Mouse (Mus musculus): ENCODE measurements at regions not wholly inside any gene's neighbourhood (a gene's known extent, or its start where the extent isn't known, plus 50 kb on each side); places are given as distances from the start of the nearest gene placed in this dataset.

DNA sequence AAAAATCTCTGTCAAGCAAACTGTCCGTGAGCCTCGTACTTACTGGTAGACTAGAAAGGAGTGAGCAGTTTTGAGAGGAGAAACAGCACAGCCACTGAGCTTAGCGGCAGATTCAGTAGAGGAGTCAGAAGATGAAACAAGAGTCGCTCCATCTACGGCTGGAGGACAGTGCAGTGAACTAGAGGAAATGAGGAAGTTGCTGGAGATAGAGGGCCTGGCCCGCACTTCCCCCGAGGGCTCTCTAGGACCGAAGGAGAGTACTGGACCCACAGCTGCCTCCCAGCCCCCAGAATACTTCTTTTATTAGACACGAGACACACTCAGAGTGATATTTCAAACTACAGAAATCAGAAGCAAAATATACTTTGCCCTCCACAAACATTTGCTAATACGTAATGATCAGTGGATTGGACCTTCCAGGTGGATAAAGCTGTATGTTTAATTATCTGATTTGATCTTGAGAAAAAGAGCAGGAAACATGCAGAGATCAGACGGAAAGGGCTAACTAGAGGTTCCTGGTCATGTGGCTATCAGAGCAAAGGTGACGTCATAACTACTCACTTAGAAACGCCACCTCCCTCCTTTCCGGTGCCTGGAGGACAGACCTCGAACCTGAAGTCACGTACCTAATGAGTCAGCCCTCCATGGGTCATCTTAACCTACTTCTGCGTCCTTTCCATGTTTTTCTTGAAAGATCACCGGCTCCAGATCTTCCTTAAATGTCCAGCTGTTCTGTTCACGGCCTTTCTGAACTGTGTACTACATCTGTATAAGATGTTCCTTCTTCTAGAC is 277.9 kb downstream of the Basp1 start:
- no peak for DNase-seq (ENCODE audit: low spot score in 2 of 2)

GRCm38 (mm10) chr15:25130096-25130495 is 283.5 kb downstream of the Basp1 start:
- DNase-seq (ENCODE audit: low spot score in 2 of 2) = no peak

GRCm38 (mm10) chr15:25129572-25129971 is 284.0 kb downstream of the Basp1 start:
- no peak for DNase-seq (ENCODE audit: low spot score in 2 of 2)

- DNase-seq (ENCODE audit: low spot score in 2 of 2) = peak; percentile 35 to 41
Observed at GRCm38 (mm10) chr15:25120441-25120840, 293.1 kb downstream of the Basp1 start.

GRCm38 (mm10) chr15:25117980-25118379 is 295.6 kb downstream of the Basp1 start:
- DNase-seq (ENCODE audit: low spot score in 2 of 2) = no peak

GRCm38 (mm10) chr15:25102727-25103126 is 310.8 kb downstream of the Basp1 start:
- no peak for DNase-seq (ENCODE audit: low spot score in 2 of 2)

DNA sequence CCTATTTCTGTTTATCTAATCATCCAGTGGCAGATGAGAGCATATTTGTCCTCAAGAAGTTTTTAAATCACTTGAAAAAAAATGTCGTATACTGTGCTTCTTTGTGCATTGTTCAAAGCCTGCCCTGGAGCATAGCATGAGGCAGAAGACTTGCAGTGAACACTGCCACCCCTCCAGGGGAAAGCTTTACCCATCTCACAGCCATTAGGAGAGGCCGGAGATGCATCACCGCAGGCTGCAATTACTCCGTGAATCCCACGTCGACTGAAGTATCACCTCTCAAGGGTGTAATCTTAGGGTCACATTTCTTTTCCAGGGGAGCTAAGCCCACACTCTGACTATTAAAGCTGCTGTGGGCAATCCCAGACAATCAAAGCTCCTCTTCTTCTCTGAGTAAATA is 319.8 kb downstream of the Basp1 start:
- no peak for DNase-seq (ENCODE audit: low spot score in 2 of 2)

GRCm38 (mm10) chr15:25069701-25070100 is 343.9 kb downstream of the Basp1 start:
- no peak for DNase-seq (ENCODE audit: low spot score in 2 of 2)

GRCm38 (mm10) chr15:25059347-25059746 is 354.2 kb downstream of the Basp1 start:
- no peak for DNase-seq (ENCODE audit: low spot score in 2 of 2)

DNA sequence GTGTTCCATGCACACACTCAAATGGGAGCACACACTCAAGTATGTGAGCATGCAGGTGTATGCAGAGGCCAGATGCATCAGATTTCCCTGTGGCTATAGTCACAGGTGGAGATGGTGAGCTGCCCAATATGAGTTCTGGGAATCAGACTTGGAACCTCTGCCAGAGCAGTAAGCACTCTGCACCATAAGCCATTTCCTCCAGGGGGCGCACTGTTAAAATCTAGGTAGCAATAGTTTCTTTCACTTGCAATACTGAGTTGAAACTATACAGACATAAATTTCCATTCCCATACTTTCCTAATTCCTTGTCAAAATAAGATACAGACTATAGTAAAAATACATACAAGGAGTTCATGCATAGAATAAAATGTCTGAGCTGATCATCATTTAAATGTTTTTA is 365.7 kb downstream of the Basp1 start:
- peak in 1 of 2 experiments; percentile 46 for DNase-seq (ENCODE audit: low spot score in 2 of 2)

- no peak for DNase-seq (ENCODE audit: low spot score in 2 of 2)
Observed at GRCm38 (mm10) chr15:25046514-25047138, 366.9 kb downstream of the Basp1 start.

DNA sequence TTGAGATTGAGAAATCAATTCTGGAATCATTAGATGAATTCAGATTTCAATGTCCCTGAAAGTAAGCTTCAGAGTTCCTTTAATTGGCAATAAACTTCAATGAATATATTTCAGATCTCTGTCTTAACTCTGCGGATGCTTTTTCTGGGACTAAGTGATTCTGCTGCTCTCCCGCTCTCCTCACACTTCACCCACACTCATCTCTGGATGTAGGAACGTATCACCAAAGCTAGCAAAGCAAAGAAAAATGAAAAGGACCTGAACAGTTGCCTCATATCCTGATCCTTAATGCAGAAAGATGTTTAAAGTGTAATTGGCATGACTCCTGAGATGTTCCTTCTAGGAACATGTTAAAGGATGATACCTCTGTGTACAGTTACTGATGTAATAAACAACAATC is 377.3 kb downstream of the Basp1 start:
- DNase-seq (ENCODE audit: low spot score in 2 of 2) = no peak

DNA sequence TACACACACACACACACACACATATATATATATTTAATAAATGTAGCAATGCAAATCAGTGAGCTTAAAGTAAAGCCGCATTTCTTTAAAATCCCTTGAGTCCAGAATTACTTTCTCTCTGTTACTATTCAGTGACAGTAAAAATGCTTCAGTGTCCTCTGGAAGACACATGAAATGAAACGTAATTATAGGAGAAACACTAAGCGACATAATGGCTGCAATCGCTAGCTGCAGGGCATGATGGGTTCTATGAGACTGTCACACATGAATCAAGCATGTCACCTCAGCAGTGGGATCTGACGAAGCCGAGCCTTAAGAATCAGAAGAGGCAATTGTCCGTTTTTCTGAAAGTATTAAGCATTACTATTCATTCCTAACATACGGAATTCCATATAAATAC is 385.7 kb downstream of the Basp1 start:
- no peak for DNase-seq (ENCODE audit: low spot score in 2 of 2)

- peak in 1 of 2 experiments; percentile 50 for DNase-seq (ENCODE audit: low spot score in 2 of 2)
Observed at GRCm38 (mm10) chr15:25026786-25027461, 386.6 kb downstream of the Basp1 start.

DNA sequence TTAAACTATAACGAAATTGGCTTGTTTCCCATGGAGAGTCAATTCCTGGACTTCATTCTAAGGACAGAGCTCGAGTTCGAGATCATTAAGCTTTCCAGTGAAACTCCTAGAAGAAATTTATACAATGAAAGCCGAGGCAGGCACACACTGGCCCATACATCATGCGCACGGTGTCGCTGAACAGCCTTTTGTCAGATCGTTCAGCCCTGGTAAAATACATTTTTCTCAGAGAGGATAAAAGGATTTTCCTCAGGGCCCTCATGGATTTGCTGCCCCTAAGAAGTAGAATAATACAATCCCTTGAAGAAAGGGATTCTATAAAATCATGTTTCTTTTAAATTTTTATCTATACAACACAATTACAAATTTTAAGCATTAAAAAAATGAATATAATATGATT is 387.2 kb downstream of the Basp1 start:
- no peak for DNase-seq (ENCODE audit: low spot score in 2 of 2)

GRCm38 (mm10) chr15:25020916-25021315 is 392.6 kb downstream of the Basp1 start:
- DNase-seq (ENCODE audit: low spot score in 2 of 2) = no peak

GRCm38 (mm10) chr15:25019352-25019941 is 394.1 kb downstream of the Basp1 start:
- DNase-seq (ENCODE audit: low spot score in 2 of 2) = peak; percentile 39 to 40

DNA sequence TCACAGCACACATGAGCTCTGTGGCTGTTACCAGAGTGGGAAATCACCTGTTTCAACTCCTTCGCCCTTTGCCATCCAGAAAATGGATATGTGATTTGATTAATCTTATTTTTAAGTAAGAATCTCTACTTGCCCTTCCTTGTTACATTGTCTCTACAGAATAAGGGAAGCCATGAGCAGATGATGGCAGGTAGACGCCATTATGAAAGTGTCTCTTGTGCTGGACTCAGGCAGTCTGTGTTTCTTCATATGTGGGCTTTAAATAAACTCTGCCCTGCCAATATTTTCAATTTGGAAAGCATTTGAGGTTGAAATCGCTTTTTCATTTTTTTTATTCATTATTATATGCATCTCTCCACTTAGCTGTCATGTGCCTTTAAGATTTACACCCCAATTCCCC is 394.6 kb downstream of the Basp1 start:
- DNase-seq (ENCODE audit: low spot score in 2 of 2) = no peak

DNA sequence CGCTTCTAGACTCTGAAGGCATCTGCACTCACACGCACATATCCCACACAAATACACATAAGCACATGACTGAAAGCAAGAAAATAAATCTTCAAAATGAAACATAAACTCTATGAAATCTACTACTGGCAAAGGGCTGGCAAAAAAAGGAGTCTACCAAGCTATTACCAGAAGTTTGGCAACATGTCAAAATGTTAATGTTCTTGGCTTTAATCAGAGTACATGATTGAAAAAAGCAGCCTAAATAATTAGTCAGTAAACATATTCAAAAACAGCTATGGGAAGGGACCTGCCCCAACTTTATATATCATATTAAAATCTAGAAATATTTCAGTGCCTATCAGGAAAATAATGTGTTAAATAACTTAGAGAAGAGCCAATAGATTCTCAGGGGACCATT is 405.8 kb downstream of the Basp1 start:
- DNase-seq (ENCODE audit: low spot score in 2 of 2) = no peak

GRCm38 (mm10) chr15:25000171-25000570 is 413.4 kb downstream of the Basp1 start:
- no peak for DNase-seq (ENCODE audit: low spot score in 2 of 2)

DNA sequence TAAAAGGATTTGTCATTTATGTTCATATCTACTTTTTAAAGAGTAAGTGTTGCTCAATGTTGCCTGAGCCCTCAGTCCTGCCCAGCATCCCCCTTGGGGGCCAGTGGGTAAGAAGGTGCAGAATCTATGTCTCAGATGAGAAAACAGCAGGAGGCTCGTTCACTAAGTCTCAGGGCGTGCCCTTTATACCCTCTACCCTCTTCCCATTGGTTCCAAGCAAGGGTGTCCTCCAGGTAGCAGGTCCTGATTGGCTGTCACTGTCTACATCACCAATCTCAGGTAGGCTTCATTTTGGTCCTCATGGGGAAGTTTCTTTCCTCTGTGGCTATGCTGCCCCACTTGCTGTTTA is 420.3 kb downstream of the Basp1 start:
- no peak for DNase-seq (ENCODE audit: low spot score in 2 of 2)

- DNase-seq (ENCODE audit: low spot score in 2 of 2) = peak; percentile 35 to 37
Observed at GRCm38 (mm10) chr15:24992665-24993324, 420.8 kb downstream of the Basp1 start.

Measured in layer of hippocampus, adult 8-10 months (tissue).